Mouse (Mus musculus): ENCODE data around the gene Olfr1320.

Olfr1320 gene

DNA sequence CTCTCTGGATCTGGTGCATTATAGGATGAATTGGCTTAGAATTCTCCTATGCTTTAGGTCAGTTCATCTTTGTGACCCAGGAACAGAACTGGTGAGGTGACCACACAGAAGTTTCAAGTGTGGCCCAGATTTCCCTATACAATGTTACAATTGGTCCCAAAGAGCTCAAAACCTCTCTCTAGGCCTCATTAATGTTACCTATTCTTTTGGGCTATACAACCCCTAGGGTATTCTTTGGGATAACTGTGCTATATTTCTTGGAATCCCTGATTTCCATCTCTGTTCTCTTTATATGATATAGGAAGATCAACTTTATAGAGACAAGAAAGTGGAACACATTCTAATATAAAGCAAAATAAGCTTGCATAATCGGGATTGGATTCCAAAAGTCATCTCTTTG is at the start of gene Olfr1320:
Gene Olfr1320, plus strand, starts transcription at position 301 of the 400 bp plus-strand sequence.
- DNase-seq = no peak

DNA sequence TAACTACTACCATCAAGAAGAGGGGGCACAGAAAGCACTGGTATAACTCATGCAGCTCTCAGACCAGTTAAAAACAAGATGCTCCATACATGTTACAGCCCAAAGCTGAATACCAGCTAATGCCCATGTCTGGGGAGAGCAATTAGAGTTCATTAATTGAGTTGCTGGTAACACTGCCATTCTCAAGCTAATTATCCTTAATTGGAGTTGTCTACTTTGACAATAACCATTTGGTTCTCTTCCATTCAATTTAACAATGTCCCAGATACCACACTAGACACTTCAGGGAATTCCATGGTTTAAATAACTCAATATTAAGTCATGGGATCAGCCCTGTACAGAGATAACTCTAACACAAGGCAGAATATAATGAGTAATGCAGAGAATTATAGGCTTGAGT is 44.6 kb upstream of the Olfr1320 start:
- DNase-seq = no peak

DNA sequence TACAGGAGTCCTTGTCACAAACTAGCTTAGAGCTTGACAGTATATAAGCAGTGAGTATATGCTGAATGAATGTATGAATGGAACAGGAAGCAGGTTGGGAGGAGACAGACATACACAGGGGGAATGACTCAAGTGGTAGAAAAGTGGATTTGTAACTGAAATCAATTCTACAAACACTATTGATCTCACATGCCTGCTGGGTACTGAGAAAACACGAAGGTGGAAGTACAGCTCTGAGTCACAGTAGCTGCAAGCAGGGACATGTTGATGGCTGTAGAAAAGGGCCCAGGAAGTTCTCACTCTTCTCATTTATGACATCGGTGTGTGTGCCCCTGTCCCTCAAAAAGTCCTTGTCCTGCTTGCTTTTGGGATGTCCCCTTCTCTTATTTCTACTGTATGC is 40.9 kb upstream of the Olfr1320 start:
- no peak for DNase-seq

DNA sequence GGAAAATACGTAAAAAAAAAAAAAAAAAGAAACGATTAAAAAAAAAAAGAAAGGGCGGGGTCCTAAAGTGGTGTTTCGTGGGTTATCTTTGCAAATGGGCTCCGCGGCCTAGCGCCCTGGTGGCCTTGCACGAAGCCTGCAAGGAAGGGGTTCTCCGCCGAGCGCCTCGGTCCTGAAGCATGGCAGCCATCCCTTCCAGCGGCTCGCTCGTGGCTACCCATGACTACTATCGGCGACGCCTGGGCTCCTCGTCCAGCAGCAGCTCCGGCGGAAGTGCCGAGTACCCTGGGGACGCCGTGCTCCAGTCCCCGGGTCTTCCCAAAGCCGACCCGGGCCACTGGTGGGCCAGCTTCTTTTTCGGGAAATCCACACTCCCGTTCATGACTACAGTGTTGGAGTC is 11.4 kb upstream of the Olfr1320 start:
- DNase-seq = peak in 1 of 2 experiments; percentile 0
